Mouse (Mus musculus) gastrocnemius, postnatal 4 days (tissue): Measurements from ENCODE around the gene Kcnj4. TPM values are rescaled to one million over a fixed set of nuclear protein-coding genes. Genes with fewer than 3 reads are reported as not detected.

Experiments
- DNase-seq, 2 experiments: peaks; one replicate each; pipeline ENCODE4 v3.0.0; 2021 to 2022; ENCODE audit warnings: low spot score in 2 of 2, mixed read lengths in 2 of 2
- long read RNA-seq, 2 experiments: library from polyadenylated mRNA; stranded (forward); transcript quantifications; one replicate each; pipeline ENCODE4 v2.0.0; 2021
- total RNA-seq, 2 experiments: library from RNA; stranded (reverse); gene quantifications; 2 replicates each; pipeline ENCODE4 v1.2.3; 2021

Gene Kcnj4
- under 1 TPM in 1 of 2 experiments, not detected in 1; 0.13 TPM for total RNA-seq
- long read RNA-seq, experiment 1: 0 reads
- long read RNA-seq, experiment 2: 0 reads

- DNase-seq: no peak
These were observed at the start of gene Kcnj4 for GRCm38 (mm10) chr15:79504707-79505452. Gene Kcnj4 (minus strand): TSS chr15:79505241.

GRCm38 (mm10) chr15:79552566-79552965, 47.5 kb upstream of the Kcnj4 start:
- DNase-seq: no peak

GRCm38 (mm10) chr15:79548226-79548625, 43.2 kb upstream of the Kcnj4 start:
- no peak for DNase-seq

GRCm38 (mm10) chr15:79547289-79547820, 42.3 kb upstream of the Kcnj4 start:
- no peak for DNase-seq

GRCm38 (mm10) chr15:79546410-79547288, 41.6 kb upstream of the Kcnj4 start, which contains the start of gene Ddx17:
Gene Ddx17 (minus strand): TSS chr15:79546741.
- DNase-seq: peak; percentile 94 to 98

- peak; percentile 59 to 83 for DNase-seq
These were observed 40.9 kb upstream of the Kcnj4 start for GRCm38 (mm10) chr15:79545921-79546399.

- no peak for DNase-seq
These were observed 40.5 kb upstream of the Kcnj4 start for GRCm38 (mm10) chr15:79545496-79545895.

- no peak for DNase-seq
These were observed 38.9 kb upstream of the Kcnj4 start for GRCm38 (mm10) chr15:79543968-79544367.

- no peak for DNase-seq
These were observed 28.8 kb upstream of the Kcnj4 start for GRCm38 (mm10) chr15:79533796-79534195.

- DNase-seq: no peak
These were observed 24.9 kb upstream of the Kcnj4 start for GRCm38 (mm10) chr15:79529935-79530334.

GRCm38 (mm10) chr15:79527991-79528639, 23.1 kb upstream of the Kcnj4 start:
- DNase-seq: no peak

- DNase-seq: no peak
These were observed 22.2 kb upstream of the Kcnj4 start for GRCm38 (mm10) chr15:79527192-79527591.

- DNase-seq: no peak
These were observed 21.1 kb upstream of the Kcnj4 start for GRCm38 (mm10) chr15:79525979-79526768.

GRCm38 (mm10) chr15:79525564-79525963, 20.5 kb upstream of the Kcnj4 start:
- DNase-seq: no peak

- DNase-seq: no peak
These were observed 14.6 kb upstream of the Kcnj4 start for GRCm38 (mm10) chr15:79519400-79520220.

- no peak for DNase-seq
These were observed 13.5 kb upstream of the Kcnj4 start for GRCm38 (mm10) chr15:79518571-79518970.

- DNase-seq: no peak
These were observed 12.7 kb upstream of the Kcnj4 start for GRCm38 (mm10) chr15:79517710-79518109.

- peak; percentile 78 to 88 for DNase-seq
These were observed 11.4 kb upstream of the Kcnj4 start, which contains the start of gene Kdelr3 for GRCm38 (mm10) chr15:79516171-79517096. Gene Kdelr3 (plus strand): TSS chr15:79516411.
